Mouse (Mus musculus): ENCODE measurements around the gene Umodl1. TPM values are rescaled to one million over a fixed set of nuclear protein-coding genes. Genes with fewer than 3 reads are reported as not detected.

The Umodl1 gene
- total RNA-seq, 1 experiment from 2014 or later: not detected

DNA sequence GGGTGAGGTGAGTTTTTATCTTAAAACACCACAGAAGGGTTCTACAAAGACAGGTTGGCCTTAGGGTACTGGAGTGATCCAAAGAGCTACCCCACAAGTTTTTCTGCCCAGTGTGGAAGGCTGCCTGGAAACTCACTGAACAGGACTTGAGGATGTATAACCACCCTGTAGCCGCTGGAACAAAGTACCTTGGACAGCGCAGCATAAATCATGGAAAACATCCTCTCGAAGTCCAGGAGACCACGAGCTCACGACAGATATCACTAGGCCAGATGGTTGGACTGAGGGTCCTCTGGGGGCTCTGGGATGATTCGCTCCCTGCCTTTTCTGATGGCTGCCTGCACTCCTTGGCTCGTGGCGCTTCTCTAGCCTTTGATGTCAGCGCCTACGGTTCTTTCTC is 24.1 kb downstream of the Umodl1 start:
- no peak for ATAC-seq (ENCODE audit: extremely low read depth, insufficient number of reproducible peaks, low FRiP score, poor library complexity, severe bottlenecking)

DNA sequence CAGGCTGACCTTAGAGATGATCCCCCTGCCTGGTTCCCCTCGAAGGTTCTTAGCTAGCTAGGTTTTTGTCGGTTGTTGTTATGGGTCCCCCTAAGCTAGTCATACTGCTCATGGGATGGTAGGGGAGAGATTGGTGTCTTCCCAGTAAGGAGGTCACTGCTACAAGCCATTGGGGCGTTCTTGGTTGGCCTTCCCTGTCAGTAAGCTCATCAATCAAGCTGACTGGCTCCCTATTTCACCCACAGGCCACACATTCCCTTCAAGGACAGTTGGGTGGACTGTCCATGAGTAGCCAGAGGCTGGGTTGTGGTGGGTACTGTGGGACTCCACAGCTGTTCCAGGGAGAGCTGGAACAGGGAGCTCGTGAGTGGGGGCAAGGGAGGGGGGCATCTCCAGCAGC is 29.1 kb downstream of the Umodl1 start:
- ATAC-seq (ENCODE audit: extremely low read depth, insufficient number of reproducible peaks, low FRiP score, poor library complexity, severe bottlenecking): no peak

DNA sequence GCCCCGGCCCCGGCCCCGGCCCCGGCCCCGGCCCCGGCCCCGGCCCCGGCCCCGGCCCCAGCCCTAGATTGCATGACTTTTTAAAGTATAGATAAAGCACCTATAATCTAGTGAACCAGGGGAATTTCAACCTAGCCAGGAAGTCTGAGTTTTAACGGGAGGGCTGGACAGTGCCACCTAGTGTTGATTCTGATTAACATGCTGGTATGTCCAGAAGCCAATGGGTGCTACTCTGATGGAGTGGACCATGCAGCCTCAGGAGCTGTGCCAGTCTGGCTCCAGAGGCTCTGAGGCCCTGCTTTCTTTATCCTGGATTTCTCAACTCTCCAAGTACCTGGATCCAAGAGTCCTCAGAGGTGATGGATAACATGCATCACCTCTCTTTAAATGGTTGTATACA is 35.8 kb downstream of the Umodl1 start:
- ATAC-seq (ENCODE audit: extremely low read depth, insufficient number of reproducible peaks, low FRiP score, poor library complexity, severe bottlenecking): no peak

DNA sequence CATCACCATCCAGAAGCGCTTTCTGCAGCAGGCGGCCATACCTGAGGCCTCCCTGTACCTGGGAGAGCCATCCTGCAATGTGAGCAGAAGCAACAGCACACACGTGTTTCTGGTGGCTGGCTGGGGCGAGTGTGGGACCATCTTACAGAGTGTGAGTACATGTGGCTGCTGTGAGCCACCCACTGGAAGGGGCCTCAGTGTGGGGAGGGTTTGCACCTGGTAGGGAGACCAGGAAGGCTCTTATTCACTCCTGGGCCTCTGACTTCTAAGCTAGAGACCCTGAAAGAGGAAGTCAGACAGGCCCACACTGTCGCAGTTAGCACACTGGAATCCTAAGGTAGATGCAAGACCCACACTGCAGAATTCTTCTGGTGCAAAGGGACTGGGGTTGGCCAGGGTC is 41.9 kb downstream of the Umodl1 start:
- ATAC-seq (ENCODE audit: extremely low read depth, insufficient number of reproducible peaks, low FRiP score, poor library complexity, severe bottlenecking): no peak

DNA sequence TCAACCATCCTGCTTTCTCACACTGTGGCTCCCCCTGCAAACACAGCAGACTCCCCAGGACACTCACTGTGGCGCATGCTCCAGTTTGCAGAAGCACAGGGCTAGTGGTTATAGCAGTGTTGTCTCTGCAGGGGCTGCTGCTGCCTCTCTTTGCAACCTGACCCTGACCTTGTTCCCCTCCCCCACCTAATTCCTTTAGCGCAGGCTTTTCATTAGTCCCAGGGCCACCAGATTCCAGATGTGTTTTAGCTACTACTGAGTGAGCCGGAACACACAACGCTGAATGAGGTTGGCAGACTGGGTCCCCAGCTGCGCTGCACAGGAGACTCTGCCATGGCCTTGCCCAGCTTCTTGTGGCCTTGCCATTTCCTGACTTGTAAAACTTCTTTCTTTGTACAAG is 46.5 kb downstream of the Umodl1 start:
- no peak for ATAC-seq (ENCODE audit: extremely low read depth, insufficient number of reproducible peaks, low FRiP score, poor library complexity, severe bottlenecking)

DNA sequence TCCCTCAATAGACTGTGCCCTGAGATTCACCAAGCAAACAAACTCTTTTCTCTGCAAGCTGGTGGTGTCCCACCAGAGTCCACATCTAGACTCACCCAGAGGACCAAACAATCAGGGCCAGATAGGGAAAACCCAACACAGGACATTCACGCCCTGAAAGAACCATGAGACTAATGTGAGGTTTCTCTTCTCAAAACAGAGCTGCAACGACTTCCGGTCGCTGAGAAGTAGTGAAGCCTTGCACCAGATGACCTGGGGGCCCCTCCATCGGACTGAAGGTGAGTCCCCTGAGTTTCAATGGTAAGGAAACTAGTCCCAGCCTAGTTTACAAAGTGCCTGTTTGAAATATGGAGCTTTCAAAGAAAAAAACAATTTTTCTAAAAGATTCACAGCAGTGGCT is 48.2 kb downstream of the Umodl1 start:
- ATAC-seq (ENCODE audit: extremely low read depth, insufficient number of reproducible peaks, low FRiP score, poor library complexity, severe bottlenecking): no peak

DNA sequence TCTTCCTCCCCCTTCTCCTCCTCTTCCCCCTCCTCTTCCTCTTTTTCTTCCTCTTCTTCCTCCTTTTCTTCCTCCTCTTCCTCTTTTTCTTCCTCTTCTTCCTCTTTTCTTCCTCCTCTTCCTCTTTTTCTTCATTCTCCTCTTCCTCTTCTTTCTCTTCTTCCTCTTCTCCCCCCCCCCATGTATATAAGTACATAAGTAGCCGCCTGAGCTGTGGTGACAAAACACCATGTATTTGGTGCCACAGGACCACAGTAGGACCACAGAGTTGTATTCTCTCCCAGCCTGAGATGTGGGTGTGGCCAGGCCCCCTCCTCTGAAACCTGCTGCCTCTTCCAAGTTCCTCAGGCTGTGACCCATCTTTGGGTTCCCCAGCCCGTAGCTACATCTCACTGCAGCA is 50.8 kb downstream of the Umodl1 start:
- no peak for ATAC-seq (ENCODE audit: extremely low read depth, insufficient number of reproducible peaks, low FRiP score, poor library complexity, severe bottlenecking)

DNA sequence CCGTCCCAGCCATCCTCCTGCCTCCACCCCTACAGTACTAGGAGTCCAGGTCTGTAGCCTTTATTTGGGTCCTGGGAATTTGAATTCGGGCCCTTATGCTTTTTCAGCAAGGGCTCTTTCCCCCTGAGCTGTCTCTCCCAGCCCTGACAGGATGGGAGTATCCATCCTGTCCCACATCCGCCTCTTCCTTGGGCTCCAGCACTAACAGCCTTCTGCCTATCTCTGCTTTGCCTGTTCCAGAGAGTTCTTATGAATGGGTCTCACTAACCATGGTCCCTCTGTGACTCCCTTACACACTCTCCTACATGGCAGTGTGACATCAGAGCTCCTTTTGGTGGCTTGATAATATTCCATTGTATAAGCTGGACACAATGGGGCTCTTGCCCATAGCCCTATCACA is 52.9 kb downstream of the Umodl1 start:
- ATAC-seq (ENCODE audit: extremely low read depth, insufficient number of reproducible peaks, low FRiP score, poor library complexity, severe bottlenecking): no peak

DNA sequence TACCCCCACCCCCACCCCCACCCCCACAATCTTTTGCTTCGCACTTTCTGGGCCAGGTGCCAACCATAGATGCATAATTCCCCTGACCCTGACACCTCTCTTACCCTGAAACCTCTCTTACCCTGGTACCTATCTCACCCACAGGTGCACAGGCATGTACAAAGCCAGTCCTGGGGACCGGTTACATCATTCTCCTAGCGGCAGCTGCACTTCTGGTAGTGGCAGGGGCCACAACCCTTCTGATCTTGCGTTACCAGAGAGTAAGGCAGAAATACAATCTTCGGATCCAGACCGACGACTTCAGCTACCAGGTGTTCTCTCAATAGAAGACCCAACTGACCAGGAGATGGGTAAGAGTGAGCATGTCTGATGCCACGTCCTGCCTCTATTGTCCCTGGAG is 54.0 kb downstream of the Umodl1 start:
- ATAC-seq (ENCODE audit: extremely low read depth, insufficient number of reproducible peaks, low FRiP score, poor library complexity, severe bottlenecking): no peak

DNA sequence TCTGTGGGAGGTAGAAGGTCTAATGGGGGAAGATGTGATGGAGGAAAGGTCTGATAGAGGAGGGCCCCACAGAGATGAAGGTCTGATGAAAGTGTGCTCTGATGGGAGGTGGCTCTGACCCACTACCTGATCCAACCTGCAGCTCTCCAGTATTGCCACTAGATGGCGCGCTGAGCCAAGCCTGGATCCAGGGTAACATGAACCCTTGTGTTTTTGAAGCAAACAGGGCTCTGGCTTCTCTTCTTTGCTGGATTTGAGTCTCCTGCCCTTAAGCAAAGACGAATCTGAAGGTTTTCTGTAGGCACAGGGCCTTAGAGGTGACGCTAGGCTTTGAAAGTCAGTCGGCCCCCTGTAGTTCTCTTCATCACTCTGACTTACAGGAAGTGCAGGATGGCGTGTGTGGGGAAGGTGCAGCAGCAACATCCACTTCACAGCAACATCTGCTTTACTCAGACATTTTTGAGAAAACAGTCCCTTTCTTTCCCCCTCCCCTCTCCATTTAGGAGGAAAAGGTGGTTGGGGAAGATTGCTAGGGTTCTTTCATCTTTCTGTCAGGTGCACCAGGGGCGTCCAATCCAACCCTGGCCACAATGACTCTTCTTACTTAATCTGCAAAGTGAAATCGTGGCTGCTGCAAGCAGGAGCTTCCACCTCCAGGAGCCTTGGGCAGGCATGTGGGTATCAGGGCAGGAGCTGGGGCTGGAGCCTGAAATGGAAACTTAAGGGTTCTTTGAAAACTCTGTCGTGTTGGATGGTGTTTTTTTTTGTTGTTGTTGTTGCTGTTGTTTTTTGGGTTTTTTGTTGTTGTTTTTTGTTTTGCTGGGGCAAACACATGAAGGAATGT is 57.3 kb downstream of the Umodl1 start:
- peak; percentile 82 for ATAC-seq (ENCODE audit: extremely low read depth, insufficient number of reproducible peaks, low FRiP score, poor library complexity, severe bottlenecking)

DNA sequence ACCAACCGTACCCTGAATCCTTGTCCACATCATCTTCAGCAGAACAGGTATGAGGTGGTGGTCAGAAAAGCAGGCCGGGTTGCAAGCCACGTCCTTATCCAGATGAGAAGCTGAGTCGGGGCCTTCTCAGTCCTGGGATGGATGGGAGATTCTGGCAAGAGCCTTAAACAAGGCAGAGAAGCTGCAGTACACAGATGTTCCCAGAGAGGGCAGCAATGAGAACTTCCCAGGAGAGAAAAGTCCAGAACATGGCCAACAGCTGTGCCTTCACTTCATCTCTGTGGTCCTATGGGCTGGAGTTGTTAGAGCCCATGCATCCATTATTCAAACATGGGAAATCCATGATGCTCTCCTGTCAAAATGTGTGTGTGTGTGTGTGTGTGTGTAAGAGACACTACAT is 63.8 kb downstream of the Umodl1 start:
- ATAC-seq (ENCODE audit: extremely low read depth, insufficient number of reproducible peaks, low FRiP score, poor library complexity, severe bottlenecking): peak; percentile 69

DNA sequence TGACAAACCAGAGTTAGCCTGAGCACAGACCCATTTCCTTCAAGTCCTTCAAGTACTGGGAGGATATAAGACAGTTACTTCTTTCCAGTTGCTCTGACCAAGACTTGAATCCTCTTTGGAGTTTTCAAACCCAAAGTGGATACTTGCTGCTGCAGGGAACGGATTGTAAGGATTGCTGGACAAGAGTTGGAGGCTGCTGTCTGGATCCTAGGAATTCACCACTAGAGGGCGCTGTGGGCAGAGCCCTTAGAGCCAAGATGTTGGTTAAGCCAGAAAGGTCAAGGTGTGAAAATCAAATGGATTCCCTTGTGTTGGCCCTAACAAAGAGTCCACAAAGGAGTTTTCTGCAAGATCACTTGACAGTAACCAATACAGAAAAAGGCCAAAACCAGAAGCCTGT is 65.1 kb downstream of the Umodl1 start:
- ATAC-seq (ENCODE audit: extremely low read depth, insufficient number of reproducible peaks, low FRiP score, poor library complexity, severe bottlenecking): peak; percentile 52; the same call in 1 of the 2 replicates

DNA sequence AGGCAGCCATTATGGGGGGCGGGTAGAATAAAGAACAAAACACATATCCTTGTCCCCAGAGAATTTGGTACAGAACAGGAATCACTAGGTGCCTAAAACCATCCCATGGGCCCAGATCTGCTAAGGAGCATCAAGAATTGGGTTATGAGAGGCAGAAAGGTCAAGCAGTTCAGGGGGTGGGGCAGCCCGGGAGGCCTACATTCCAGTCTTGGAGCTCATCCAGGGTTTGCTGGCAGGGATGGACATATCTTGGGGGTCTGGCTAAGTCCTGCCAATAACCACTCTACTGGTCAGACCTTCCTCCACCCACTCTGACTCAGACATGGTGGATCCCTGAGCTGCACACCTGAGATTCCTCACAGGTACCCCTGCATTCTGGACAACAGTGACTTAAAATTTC is 65.6 kb downstream of the Umodl1 start:
- no peak for ATAC-seq (ENCODE audit: extremely low read depth, insufficient number of reproducible peaks, low FRiP score, poor library complexity, severe bottlenecking)

DNA sequence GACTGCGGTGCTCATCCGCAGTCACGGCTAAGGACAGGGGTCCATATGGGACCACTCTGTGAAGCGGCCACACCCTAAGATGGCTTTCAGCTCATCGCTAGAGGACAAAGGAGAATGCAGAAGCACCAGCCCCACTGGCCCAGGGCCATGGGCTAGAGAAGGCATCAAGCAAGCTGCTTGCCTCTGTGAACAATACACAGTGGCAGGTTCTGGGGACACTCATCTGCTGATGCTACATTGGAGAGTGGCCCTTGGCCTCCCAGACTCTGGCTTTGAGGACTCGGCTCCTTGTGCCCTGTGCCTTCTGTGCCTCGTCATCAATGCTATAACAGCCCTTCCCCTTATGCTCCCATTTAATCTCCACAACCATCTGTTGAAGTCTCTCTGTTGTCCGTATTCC is 66.8 kb downstream of the Umodl1 start:
- no peak for ATAC-seq (ENCODE audit: extremely low read depth, insufficient number of reproducible peaks, low FRiP score, poor library complexity, severe bottlenecking)

DNA sequence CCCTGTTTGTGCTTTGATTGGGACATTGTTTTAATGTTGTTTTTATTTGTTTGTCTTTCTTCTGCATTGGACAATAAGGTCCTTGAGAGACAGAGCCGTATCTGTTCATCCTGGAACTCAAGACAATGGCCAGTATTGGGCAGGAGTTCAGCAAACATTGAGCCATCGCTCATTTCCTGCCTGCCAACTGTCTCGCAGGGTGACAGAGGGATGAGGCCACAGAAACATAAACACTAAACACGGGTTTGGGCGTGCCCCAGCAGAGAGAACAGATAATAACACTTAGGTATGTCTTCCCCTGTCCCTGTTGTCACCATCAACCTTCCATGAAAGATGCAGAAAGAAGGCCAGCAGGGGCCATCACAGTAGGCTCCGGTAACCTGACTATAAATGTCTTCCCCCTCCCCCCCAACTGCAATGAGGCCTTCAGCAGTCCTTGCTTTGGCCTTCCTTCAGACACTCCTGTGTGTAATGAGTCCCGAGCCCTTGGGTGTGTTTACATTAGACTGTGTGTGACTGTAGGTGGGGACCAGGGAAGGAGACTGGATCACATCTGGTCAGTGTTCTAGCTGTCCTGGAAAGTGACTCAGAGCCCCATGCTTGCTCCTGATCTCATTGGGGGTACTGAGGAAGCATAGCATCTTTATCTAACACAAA is 69.8 kb downstream of the Umodl1 start:
- no peak for ATAC-seq (ENCODE audit: extremely low read depth, insufficient number of reproducible peaks, low FRiP score, poor library complexity, severe bottlenecking)

DNA sequence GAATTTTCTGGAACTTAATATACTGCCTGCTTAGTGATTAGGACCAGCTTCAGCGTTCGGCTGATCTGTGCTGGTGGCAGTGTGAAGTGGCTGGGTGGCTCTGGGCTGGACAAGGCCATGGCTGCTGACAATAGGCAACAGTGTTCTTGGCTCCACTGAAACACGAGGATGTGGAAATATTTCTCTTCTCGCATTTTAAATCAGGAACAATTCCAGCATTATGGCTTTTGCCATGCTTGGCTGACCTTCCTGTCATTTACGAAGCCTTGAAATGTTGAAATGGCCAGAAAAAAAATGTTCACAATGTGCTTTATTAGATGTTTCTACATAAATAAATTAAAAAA is 70.3 kb downstream of the Umodl1 start:
- no peak for ATAC-seq (ENCODE audit: extremely low read depth, insufficient number of reproducible peaks, low FRiP score, poor library complexity, severe bottlenecking)

DNA sequence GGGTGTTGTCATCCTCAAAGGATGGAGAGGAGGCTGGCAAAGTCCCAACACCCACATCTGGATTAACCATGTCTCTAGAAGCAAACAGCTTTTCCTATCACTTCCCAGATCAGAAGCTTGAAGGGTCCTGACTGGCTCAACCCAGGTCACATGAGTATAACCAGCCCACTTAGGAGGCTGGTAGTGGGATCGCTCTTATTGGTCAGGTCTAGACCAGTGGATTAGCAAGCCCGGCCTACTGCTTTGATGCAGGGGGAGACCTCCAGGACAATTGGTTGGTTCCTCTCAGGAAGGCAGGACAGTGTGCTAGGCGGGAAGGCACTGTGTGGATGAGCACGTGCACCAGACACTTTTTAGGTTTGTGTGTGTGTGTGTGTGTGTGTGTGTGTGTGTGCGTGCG is 72.5 kb downstream of the Umodl1 start:
- no peak for ATAC-seq (ENCODE audit: extremely low read depth, insufficient number of reproducible peaks, low FRiP score, poor library complexity, severe bottlenecking)

DNA sequence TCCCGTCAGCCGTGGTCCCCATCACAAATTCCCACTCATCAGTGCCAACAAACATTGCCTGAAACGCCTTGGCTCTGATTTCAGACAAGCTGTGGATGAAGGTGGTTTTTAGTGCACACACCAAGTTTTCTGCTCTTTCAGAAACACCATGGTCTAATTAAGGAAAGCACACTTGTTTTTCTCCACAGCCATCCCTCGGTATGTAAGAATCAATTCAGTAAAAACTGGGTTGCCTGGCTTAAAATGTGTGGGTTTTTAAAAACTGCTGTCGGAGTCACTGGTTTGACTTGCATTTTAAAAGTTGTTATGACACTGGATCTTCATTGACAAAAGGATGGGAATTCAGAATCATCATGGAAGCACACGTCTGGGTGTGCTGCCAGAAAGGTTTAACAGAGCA is 73.3 kb downstream of the Umodl1 start:
- ATAC-seq (ENCODE audit: extremely low read depth, insufficient number of reproducible peaks, low FRiP score, poor library complexity, severe bottlenecking): no peak

DNA sequence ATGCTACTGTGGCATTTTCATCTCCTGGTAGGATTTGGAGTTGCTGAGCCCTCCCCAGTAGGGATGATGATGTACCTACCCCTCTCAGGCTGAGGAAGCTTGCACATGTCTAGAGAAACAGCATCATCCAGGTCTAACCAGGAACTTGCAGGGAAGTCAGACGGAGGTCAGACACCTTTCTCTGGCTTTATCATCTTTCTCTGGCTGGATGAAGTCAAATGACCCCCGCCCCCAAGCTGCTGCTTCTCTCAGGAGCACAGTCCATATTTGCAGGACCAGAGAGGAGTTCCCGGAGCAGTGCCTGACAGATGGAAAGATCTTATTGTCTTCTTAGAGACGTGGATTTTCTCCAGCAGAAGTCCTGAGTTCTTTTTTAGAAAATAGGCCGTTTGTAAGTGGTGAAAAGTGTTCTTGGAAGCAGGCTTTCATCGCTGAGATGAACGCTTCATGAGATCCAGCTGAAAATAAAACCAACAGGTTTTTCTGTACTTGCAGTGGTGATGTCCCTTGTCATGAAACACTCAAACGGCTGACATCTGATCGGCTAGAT is 74.5 kb downstream of the Umodl1 start:
- ATAC-seq (ENCODE audit: extremely low read depth, insufficient number of reproducible peaks, low FRiP score, poor library complexity, severe bottlenecking): no peak

DNA sequence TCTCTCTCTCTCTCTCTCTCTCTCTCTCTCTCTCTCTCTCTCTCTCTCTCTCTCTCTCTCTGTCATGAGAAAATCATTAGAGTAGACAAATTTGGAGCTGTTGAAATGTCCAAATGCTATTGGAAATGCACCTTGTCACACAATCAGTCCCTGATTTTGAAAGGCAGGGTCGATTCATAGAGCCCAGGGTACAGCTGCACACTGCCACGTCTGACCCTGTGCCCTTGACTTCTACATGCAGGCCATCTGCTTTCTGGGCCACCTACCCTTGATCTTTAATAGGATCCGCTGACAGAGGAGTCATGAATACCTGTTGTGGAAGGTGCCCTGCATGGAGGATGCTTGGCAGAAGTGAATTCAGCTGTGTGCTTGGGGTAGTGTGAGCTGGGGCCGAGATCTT is 75.0 kb downstream of the Umodl1 start:
- no peak for ATAC-seq (ENCODE audit: extremely low read depth, insufficient number of reproducible peaks, low FRiP score, poor library complexity, severe bottlenecking)

Data from neutrophil, adult 5-6 weeks (primary cell).